Comparison of ENCODE assay signal across 8 mouse cellular contexts in the genomic region with DNA sequence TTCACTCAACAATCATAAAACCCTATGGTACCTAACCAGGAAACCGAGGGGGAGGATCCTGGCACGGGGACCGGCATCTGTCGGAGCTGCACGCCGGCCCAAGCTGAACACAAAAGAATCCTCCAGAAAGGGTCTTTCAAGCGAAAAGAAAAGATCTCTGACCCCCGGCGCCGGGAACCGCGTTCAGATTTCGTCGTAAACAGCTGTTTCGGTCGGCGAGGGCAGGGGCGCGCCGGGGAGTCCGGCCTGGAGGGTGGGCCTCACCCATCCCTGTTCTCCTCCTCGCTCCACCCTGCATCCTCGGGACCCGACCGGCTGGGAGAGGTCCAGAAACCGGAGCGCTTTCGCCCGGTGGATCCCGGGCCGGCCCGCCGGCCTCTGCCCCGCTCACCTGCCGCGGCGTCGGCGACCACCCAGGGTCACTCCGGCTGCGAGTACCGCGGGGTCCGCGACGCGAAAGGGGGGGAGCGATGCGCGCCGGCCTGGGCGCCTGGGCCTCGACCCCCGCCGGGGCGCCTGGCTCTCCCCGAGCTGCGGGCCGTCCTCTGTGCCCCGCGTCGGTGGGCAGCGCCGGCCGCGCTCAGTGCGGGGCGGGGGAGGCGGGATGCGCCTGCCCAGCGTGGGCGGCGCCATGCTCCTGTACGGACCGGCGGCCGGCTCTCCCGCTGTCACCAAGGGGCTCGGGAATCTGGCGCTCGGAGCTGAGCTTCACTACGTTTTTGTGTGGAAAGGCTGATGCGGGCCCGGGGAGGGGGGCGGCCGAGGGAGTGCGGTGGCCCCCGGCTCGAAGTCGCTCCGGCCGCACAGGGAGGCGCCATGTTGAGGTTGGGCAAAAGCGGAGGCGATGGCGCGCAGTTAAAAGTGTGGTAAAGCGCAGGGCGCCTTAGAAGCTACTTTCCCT. TPM values are rescaled to one million over a fixed set of nuclear protein-coding genes. Genes with fewer than 3 reads are reported as not detected.
DNase-seq lines count a peak whose midpoint lies in the region; ATAC-seq lines count a peak whose summit lies in the region.

TSS of gene Tcp11l1 (minus strand) at position 585 of the 901 bp plus-strand sequence.

- ATAC-seq in common myeloid progenitor, adult 5-6 weeks (replicated peaks; ENCODE audit: low read depth, poor library complexity, severe bottlenecking), result peak; percentile 53
- peak; percentile 32 for ATAC-seq in inflammation-experienced regulatory T-cells, adult 6 months
- ATAC-seq in megakaryocyte progenitor cell, adult 5-6 weeks (replicated peaks; ENCODE audit: poor library complexity), result peak; percentile 69
- no peak for ATAC-seq in erythroid progenitor cell, adult 5-6 weeks (replicated peaks; ENCODE audit: low FRiP score, poor library complexity, severe bottlenecking)

- intact Hi-C loops in gastrocnemius, postnatal 14 days (cut with DNase I; ENCODE audit: low total_unique reads), result no loop called here
- intact Hi-C loops in left cerebral cortex, postnatal 14 days (cut with DNase I), result no loop called here

- peak; percentile 78 to 95 for DNase-seq in adrenal gland, adult (ENCODE audit: inconsistent age in 2 of 2, low spot score in 1 of 2)
- peak; percentile 42 for DNase-seq in gastrocnemius, postnatal 14 days
- DNase-seq in left cerebral cortex, postnatal 14 days (ENCODE audit: low spot score in 2 of 2), result peak; percentile 64 to 67
- DNase-seq in right cerebral cortex, postnatal 14 days, result peak; percentile 62

RNA-seq across cellular contexts. Expression of gene Tcp11l1, which starts in this region (rescaled TPM):
- 5.3 and 11.2 TPM in 2 replicates for total RNA-seq in common myeloid progenitor, adult 5-6 weeks (2017)
- total RNA-seq in gastrocnemius, postnatal 14 days (2021), result 1 to 10 TPM; 4.5 TPM
- polyA plus RNA-seq in inflammation-experienced regulatory T-cells, adult 6 months (2017; shearing (Covaris generic)), result under 1 TPM in 2 of 3 experiments, not detected in 1; 0.13 to 0.82 TPM
- 10 to 100 TPM; 47.1 to 47.9 TPM for total RNA-seq in left cerebral cortex, postnatal 14 days (2021)
- 15.3 and 15.8 TPM in 2 replicates for total RNA-seq in megakaryocyte progenitor cell, adult 5-6 weeks (2015)
- 9.0 and 10.8 TPM in 2 replicates for total RNA-seq in megakaryocyte progenitor cell, adult 5-6 weeks (2017)
- total RNA-seq in erythroid progenitor cell, adult 5-6 weeks (2015; ENCODE audit: low replicate concordance), result 3.6 TPM in 1 of 2 replicates, not detected in the other
- not detected in 2 replicates for total RNA-seq in erythroid progenitor cell, adult 5-6 weeks (2017; ENCODE audit: low replicate concordance)

Comparison
In these comparisons a context has a peak if more than half of its experiments do, and no peak if none do; other contexts are left out.
1. Peak in ATAC-seq in inflammation-experienced regulatory T-cells, adult 6 months; RNA of the gene not detected or under 1 TPM.